Mouse (Mus musculus): ENCODE measurements around the gene Lipe.

- TF ChIP-seq TCF12 (IDR thresholded peaks at IDR 0.05; ENCODE audit: low read depth, low read length) (no peak), CTCF (IDR thresholded peaks at IDR 0.05 in 2 of 3, conservative IDR thresholded peaks at IDR 0.05 in 1 of 3; ENCODE audit: control insufficient read depth in 1 of 3, insufficient read depth in 1 of 3, low read depth in 2 of 3, low read length in 3 of 3, poor library complexity in 1 of 3, severe bottlenecking in 1 of 3) (no peak), ETS1 (IDR thresholded peaks at IDR 0.05; ENCODE audit: low read depth, low read length) (no peak), ZMIZ1 (IDR thresholded peaks at IDR 0.05; ENCODE audit: low read depth, low read length) (no peak), TBP (IDR thresholded peaks at IDR 0.05; ENCODE audit: low read depth, low read length) (no peak)
Measured at GRCm38 (mm10) chr7:25434654-25435545, 36.4 kb upstream of the Lipe start.

Measured in MEL (cell line).